Mouse (Mus musculus): ENCODE data around the gene 2010300C02Rik.
A peak's percentile ranks its signal among the peaks of the same experiment; 100 is the strongest.

Gene 2010300C02Rik

GRCm38 (mm10) chr1:37711596-37712356 lies 8.1 kb downstream of the 2010300C02Rik start:
- DNase-seq (ENCODE audit: low read depth, low spot score) = no peak

GRCm38 (mm10) chr1:37711082-37711481 lies 8.8 kb downstream of the 2010300C02Rik start:
- no peak for DNase-seq (ENCODE audit: low read depth, low spot score)

- no peak for DNase-seq (ENCODE audit: low read depth, low spot score)
These were observed 10.1 kb downstream of the 2010300C02Rik start for GRCm38 (mm10) chr1:37709736-37710135.

DNA sequence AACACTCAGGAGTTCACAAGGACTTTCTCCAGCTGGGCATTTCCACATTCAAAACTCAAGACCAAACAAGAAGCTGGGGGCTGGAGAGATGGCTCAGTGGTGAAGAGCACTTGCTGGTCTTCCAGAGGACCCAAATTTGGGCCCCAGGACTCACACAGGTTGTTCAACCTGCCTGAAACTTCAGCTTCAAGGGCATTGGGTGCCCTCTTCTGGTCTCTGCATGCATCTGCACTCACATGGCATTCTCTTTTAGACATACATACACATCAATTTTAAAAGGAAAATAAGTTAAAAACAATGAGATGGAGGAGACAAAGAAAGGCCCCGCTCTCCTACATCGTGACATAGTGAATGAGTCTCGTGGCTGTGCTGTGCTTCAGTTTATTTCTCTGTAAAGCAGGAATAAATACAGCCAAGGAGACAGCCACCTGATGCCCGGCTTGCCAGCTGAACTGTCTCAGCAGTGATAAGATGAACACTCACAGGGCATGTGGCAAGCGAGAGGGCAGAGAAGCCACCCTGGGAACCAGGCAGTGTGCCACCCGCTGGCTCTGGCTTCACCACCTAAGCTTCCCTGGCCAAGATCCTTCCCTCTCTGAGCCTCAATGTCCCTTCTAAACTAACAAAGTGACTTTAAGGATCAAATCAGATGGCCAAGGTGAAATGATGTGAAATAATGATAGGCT lies 11.5 kb downstream of the 2010300C02Rik start:
- no peak for DNase-seq (ENCODE audit: low read depth, low spot score)

DNA sequence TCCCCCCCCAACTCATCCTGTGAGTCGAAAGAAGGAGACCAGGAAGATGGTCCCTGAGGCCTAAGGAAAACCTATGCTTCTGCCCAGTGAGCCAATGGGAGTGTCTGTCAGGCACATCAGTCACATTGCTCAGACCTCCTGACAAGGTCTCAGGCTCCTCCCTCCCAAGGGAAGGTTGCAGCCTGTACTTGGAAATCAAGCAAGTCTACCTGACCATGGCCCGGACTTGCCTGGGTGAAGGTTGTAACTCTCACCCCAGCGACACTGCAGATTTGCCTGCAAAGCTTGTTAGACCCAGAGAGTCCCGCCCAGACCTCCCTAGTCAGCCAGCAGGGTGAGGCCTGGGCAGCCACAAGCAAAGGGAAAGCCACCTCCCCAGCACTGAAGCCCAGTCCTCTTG lies 17.6 kb downstream of the 2010300C02Rik start:
- no peak for DNase-seq (ENCODE audit: low read depth, low spot score)

- no peak for DNase-seq (ENCODE audit: low read depth, low spot score)
These were observed 20.9 kb downstream of the 2010300C02Rik start for GRCm38 (mm10) chr1:37698852-37699439.

DNA sequence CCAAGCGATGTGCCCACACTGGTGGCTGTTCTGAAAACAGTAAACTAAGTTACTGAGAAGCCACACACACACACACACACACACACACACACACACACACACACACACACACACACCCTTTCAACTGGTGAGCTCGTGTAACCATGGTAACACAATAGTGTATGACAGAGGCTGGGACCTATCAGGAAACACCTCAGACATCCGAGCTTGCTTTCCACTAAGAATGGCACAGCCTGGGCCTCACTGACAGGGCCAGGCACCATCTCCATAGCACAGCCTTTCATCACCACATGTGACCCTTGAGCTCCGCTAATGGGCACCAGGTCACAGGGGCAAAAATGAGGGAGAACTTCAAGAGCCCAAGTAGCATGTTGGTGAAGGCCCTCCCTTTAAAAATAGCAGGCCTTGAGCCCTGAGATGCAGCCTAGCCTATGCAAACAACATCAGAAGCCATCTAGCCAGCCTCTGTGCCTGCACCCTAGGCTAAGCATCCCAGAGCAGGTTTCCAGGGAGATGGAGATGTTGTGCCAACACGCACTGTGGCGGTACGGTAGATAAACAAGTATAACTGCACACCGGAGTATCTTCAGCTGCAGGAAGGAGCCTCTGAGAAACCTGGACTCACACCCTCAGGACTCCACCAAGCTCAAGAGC lies 21.6 kb downstream of the 2010300C02Rik start:
- DNase-seq (ENCODE audit: low read depth, low spot score) = no peak

DNA sequence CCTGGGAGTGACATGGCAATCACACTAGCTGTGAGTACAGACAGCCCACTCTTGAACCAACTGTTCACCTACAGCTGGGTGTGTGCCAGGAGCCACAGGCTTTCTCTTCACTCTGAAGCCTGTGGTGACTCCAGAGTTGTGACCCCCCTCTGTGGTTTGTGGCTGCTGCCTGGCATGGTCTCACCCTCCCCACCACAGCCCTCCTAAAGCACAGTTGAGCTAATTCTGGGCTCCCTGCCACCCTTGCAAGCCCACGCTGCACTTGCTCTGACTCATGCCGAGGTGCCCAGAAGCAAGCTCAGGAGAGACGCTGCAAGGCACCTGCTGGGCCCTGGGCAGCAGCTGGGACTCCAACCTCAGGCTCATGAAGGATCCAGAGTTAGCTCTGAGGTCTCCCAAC lies 23.0 kb downstream of the 2010300C02Rik start:
- DNase-seq (ENCODE audit: low read depth, low spot score) = no peak

DNA sequence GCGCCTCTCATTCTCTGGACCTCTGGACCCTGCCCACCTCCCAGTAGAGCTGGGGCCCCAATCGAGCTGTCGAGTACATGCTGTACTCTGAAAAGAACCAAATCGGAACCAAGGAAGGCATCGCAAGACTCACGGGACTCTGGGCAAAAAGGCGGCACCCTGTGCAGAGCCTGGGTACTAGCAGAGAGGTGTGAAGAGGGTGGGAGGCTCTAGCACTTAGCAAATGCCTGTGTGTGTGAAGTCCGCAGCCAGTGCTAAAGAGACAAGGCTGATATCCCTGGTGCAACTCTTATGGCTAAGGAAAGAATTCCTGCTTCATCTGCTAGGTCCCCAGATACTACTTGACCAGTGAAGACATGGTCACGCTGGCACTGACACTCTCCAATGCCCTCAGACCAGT lies 24.2 kb downstream of the 2010300C02Rik start:
- DNase-seq (ENCODE audit: low read depth, low spot score) = no peak

GRCm38 (mm10) chr1:37694417-37694816 lies 25.5 kb downstream of the 2010300C02Rik start:
- DNase-seq (ENCODE audit: low read depth, low spot score) = no peak

- DNase-seq (ENCODE audit: low read depth, low spot score) = no peak
These were observed 28.7 kb downstream of the 2010300C02Rik start for GRCm38 (mm10) chr1:37691179-37691578.

GRCm38 (mm10) chr1:37690665-37691064 lies 29.2 kb downstream of the 2010300C02Rik start:
- no peak for DNase-seq (ENCODE audit: low read depth, low spot score)

DNA sequence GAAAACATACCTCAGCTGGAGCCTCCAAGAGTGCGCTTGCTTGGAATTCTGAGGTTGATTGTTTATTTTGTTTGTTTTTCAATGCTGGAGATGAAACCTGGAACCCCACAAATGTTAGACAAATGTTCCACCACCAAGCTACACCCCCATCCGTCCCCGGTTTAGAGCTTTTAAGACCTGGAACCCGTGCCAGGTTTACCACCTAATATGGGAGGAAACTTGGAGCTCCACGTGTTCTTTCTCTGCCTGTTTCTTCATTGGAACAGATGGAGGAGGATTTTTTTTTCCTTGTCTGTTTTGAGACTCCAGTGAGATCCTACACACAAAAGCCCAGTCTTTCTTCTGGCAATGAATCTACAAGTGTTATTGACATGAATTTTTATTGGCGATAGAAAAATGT lies 30.2 kb downstream of the 2010300C02Rik start:
- no peak for DNase-seq (ENCODE audit: low read depth, low spot score)

- DNase-seq (ENCODE audit: low read depth, low spot score) = no peak
These were observed 31.5 kb downstream of the 2010300C02Rik start for GRCm38 (mm10) chr1:37688351-37688750.

- no peak for DNase-seq (ENCODE audit: low read depth, low spot score)
These were observed 32.4 kb downstream of the 2010300C02Rik start for GRCm38 (mm10) chr1:37687515-37687914.

DNA sequence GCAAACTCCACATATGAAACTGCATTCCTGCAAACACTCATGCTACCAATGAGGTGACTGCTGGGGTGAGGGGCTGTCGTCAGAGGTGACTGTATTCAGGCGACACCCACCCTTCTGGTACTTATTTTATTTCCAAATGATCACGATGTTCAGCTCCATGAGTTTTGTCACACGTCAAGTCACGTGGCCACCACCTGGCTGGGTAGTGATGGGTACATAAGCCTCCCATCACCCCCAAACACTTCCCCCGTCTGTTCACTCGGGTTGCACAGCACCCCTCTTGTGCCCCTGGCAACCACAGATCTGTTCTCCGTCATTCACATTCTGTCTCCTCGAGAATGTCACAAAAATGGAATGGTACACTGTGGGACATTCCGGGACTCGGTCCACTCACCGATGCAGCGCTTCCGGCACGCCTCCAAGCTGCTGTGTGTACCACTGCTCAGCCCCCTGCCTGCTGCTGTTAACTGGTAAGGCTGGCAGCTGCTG lies 32.9 kb downstream of the 2010300C02Rik start:
- no peak for DNase-seq (ENCODE audit: low read depth, low spot score)

DNA sequence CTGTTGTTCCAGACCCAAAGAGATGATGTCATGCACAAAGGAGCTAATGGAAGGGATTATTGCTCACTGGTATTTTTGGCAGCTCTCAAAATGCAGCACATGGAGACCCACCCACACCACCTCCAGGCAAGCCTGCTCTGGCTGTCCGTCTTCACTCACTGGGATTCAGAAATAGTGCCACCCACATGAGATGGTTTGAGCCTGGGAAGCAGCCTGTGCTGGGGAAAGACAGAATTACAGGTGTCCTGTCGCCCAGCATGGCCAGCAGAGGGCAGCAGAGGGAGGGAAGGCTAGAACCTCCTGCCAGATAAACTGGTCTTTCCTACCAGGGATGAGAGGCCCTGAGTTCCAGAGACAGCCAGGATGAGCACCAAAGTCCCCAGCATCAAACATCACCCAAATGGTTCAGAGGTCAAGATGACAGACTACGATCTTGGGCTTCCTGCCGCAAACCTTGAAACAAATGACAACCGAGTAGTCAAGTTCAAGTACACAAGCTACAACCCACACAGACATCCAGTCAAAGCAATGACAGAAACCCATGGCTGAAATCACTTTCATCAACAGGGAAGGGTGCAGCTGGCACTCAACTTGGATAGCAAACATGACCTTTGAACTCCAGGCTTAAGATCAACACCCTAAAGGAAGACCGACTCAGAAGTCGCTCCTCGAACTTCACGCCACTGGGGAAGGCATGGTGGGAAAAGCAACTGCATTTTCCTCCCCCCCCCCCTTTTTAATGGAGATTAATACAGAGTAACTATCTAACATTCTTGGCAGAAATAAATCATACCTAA lies 41.4 kb downstream of the 2010300C02Rik start:
- peak; percentile 38 for DNase-seq (ENCODE audit: low read depth, low spot score)

- DNase-seq (ENCODE audit: low read depth, low spot score) = no peak
These were observed 42.8 kb downstream of the 2010300C02Rik start for GRCm38 (mm10) chr1:37676967-37677512.

GRCm38 (mm10) chr1:37675444-37675843 lies 44.4 kb downstream of the 2010300C02Rik start:
- no peak for DNase-seq (ENCODE audit: low read depth, low spot score)

DNA sequence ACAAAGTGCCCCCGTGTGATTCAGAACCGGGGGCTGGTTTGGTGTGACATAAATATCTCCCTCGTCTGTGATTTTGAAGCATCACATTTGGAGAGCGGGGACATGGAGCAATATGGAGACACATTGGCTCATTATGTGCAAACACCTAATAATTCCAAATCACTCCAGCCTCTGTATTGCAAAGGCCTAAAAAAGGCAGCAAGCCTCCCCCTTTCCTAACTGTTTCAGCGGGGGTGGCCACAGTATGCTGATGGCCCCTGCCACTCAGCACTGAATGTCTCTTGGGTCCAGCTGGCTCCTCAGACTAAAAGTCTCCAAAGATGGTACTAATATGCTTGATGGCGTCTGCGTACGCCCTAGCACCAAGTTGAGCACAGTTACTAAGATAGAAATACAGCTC lies 45.6 kb downstream of the 2010300C02Rik start:
- no peak for DNase-seq (ENCODE audit: low read depth, low spot score)

DNA sequence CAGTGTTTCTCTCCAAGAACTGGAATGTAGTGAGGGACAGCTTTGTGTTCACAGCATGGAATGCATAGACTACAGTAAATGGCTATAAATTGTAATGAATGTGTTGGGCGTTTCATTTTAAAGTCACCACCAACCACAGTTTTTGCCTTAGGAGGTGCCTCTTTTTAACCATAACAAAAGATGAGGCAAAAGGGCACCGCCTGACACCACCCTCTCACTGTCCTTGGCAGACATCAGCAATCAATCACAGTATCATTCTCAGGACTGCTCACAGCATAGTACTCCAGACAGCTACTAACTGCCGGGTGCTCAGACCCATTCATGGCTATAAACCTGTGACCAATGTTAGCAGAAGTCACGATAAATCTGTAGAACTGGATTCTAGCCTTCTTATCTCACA lies 48.6 kb downstream of the 2010300C02Rik start:
- DNase-seq (ENCODE audit: low read depth, low spot score) = no peak

Data from retina, postnatal 7 days (tissue).